Mouse (Mus musculus): ENCODE data around the gene Odf3.
A peak's percentile ranks its signal among the peaks of the same experiment; 100 is the strongest.

Odf3 gene

DNA sequence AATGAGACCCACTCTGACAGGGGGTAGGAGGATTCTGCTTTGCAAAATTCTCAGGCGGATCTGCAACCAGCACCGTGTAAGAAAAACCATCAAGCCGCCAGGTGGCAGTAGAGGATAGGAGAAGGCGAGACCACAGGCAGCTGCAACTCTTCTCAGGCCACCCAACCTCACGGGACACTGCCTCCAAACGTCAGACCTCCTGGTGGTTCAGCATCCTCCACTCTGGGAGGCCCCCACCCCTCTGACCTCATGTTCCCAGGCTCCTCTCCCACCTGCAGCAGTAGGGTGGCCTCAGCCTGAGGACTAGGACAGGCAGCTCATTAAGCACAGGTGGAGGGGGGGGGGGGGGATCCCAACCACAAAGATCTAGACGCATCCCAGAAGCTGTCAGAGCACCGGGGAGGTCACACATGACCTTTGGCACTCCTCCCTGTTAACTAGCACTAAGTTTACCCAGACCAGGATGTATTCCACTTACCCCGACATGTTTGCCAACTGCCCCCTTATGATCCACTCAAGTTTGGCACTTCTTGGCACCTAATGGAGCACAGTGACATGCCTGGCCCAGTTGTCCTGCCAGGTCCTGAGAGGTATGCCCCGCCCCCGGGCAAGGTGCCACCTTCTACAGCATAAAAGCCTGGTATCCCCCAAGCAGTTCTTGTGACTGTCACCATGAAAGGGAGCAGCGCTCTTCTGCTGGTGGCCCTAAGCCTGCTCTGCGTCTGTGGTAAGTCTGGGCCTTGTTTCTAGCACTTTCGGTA lies 2.5 kb upstream of the Odf3 start, which contains the start of gene Scgb1c1:
TSS of gene Scgb1c1 (plus strand) at position 643 of the 761 bp plus-strand sequence.
- DNase-seq (ENCODE audit: low spot score) = peak; percentile 91

- DNase-seq (ENCODE audit: low spot score) = no peak
These were observed 1.9 kb upstream of the Odf3 start for GRCm38 (mm10) chr7:140845683-140846082.

- no peak for DNase-seq (ENCODE audit: low spot score)
These were observed 929 bp upstream of the Odf3 start for GRCm38 (mm10) chr7:140846676-140847075.

- no peak for DNase-seq (ENCODE audit: low spot score)
These were observed 986 bp downstream of the Odf3 start for GRCm38 (mm10) chr7:140848591-140848990.

DNA sequence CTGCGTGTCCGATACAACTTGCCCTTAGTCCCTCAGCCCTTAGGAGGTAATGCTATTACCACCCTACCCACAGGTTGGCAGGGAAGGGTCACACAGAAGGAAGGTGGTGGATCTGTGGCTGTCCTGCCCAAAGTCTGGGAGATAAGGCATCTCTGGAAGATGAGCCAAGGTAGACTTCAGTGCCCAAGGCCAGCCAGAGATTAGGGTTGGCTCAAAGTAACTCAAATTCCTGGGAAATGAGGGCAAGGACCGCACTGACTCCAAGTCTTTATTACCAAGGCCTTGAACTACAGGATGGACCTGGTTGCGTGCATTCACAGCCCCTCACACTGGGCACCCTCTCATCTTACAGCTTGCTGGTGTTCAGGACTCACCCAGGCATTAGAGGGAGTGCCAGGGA lies 4.3 kb downstream of the Odf3 start:
- DNase-seq (ENCODE audit: low spot score) = no peak

DNA sequence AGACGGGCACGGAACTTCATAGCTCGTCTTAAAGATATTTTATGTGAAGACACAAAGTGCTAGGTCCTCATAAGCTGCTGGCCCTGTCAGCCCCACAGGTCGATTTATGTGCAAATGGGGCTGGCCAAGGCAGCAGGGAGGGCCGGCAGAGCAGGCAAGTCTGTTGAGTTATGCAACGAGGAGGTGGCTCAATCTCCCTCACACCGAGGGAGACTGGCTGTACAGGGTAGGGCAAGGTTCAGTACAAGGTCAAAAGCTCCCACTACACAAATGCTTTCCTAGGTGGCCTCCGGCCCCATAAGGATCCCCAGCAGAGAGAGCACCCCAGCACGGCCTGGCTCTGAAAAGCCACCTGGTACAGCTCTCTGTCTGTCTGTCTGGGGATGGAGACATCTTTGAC lies 5.8 kb downstream of the Odf3 start:
- no peak for DNase-seq (ENCODE audit: low spot score)

- no peak for DNase-seq (ENCODE audit: low spot score)
These were observed 6.9 kb downstream of the Odf3 start for GRCm38 (mm10) chr7:140854483-140854882.

GRCm38 (mm10) chr7:140855181-140855580 lies 7.6 kb downstream of the Odf3 start:
- DNase-seq (ENCODE audit: low spot score) = no peak

DNA sequence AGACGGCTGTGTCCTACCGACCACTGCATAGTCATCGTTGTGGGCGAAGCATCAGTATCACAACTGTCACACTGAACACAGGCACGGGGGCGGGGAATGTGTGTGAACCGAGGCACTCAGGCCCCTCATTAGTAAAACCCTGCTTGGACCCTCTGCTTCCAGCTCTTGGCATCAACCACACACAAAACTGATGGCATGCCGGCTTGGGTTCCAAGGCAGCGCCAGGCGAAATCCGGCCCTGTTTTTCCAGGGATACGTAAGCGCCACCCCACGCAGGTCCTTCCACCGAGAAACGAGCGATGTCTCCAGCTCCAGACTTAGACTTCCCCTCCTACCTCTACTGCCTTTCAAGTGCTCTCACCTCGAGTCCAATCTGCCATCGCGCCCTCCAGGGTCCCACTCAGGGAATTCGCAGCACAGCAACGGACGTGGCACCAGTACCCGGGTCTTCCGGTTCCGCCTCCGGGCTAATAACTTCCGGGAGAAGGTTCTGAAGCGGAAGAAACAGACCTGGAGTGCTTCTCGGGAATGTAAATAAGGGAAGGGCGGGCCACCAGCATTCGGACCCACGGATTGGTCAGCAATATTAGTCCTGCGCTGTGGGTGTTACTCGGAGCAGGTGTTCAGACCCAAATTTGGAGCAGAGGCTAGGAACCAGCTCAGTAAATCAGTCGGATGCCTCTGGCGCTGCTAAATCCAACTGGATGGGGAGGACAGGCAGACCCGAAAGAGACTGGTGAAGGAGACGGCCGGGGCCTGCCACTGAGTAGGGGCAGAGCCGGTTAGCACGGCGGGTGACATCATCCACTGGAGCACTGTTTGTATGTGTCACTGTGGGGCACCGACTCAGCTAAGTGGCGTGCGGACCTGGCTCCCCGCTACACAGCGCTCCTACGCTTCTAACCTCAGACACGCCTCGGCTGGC lies 8.5 kb downstream of the Odf3 start, which contains the start of gene Gm45785:
TSS of gene Gm45785 (minus strand) at position 472 of the 925 bp plus-strand sequence.
- DNase-seq (ENCODE audit: low spot score) = peak; percentile 88

DNA sequence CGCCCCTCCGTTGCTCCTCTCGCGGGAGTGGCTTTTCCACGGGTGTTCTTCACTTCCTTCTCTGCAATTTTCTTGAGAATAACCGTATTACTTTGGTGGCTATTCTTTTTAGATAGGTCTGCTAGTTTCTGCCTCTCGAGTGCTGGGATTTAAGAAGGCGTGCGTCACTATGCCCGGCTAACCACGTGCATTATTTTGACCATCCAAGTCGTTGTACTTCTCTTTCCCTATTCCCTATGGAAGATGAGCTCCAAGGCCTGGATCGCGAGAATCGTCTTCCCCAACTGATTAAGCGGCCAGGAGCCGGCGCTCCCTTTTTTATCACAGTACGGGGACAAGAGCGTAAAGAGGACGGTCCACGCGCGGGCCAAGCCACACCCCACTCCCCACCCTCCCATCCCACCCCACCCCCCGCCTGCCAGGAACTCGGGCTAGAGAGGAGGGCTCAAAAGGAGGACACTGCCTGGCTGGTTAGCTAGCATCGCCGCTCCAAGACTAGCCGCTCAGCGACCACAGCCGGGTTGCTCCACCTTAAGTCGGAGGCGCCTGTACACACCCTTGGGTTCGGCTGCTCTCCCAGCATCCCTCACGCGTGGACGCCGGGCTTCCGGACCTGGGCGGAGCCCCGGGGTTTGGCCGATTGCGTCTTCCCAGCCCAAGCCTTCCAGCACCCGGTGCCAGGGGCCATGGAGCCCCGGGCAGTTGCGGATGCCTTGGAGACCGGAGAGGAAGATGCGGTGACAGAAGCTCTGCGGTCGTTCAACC lies 9.4 kb downstream of the Odf3 start, which contains the start of gene Ric8a:
TSS of gene Ric8a (plus strand) at position 173 of the 765 bp plus-strand sequence.
- DNase-seq (ENCODE audit: low spot score) = peak; percentile 79

DNA sequence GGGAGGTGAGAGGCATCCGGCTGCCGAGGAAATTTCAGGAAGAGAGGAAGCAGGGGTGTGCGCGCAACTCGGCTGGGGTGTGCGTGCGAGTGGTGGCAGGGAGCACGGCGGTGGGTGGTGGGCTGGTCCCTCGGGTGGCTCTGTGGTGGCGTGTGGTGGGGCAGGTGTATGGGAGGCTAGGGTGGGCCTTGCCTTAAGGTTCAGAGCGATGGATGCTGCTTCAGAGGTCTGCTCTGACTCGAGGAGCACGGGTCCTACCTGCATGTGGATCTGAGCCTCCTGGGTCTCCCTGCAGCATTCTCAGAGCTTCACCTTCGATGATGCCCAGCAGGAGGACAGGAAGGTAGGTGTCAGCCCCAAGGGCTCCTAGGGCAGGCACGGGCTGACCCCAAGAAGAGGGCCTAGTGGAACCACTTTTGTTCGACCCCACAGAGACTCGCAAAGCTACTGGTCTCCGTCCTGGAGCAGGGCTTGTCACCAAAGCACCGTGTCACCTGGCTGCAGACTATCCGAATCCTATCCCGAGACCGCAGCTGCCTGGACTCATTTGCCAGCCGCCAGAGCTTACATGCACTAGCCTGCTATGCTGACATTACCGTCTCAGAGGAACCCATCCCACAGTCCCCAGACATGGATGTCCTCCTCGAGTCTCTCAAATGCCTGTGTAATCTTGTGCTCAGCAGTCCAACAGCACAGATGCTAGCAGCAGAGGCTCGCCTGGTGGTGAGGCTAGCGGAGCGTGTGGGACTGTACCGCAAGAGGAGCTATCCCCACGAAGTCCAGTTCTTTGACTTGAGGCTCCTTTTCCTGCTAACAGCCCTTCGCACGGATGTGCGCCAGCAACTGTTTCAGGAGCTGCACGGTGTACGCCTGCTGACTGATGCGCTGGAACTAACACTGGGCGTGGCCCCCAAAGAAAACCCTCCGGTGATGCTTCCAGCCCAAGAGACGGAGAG lies 10.2 kb downstream of the Odf3 start, which contains the start of gene Bet1l:
TSS of gene Bet1l (minus strand) at position 28 of the 956 bp plus-strand sequence.
- DNase-seq (ENCODE audit: low spot score) = peak; percentile 17

DNA sequence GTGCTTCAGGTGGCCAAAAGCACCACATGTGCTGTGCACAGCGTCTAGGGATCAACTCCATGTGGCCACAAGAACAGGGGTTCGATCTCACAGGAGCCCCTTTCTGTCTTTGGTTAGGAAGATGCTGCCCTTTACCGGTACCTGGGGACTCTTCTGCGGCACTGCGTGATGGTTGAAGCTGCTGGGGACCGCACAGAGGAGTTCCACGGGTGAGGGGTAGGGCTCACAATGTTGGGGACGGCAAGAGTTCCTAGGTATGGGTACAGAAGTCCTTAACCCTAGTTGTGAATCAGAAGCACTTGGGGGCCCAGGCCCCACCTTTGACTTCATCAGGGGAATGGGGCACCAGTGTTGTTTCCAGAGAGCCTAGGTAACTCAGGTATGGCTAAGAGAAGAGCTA lies 11.1 kb downstream of the Odf3 start:
- no peak for DNase-seq (ENCODE audit: low spot score)

DNA sequence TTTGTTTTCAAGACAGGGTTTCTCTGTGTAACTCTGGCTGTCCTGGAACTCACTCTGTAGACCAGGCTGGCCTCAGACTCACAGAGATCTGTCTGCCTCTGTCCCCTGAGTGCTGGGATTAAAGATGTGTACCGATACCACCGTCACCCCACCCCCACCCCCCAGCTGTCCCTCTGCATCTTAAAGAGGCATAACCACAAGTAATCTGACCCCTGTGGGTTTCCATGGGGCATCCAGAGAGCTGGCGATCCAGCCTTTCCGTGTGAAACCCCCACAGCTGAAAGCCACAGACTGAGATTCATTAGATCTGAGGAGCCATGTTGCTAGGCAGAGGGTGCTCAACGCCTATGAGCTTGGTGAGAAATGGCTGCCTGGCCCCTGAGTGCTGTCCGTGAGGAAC lies 12.4 kb downstream of the Odf3 start:
- no peak for DNase-seq (ENCODE audit: low spot score)

DNA sequence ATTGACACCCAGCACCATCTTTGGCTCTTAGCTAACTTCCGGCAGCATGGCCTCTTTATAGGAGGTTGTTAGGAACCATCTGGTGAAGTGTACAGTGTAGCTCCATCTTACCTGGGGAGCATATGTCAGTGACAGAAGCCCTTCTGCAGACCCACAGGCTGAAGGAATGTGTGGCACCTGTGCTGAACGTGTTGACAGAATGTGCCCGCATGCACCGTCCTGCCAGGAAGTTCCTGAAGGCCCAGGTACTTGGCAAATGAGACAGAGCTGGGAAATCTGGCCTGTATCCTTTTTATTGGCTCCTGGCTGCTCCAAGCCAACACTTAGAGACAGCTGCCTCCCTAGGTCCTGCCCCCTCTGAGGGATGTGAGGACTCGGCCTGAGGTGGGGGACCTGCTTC lies 13.1 kb downstream of the Odf3 start:
- no peak for DNase-seq (ENCODE audit: low spot score)

GRCm38 (mm10) chr7:140864761-140865160 lies 17.2 kb downstream of the Odf3 start:
- DNase-seq (ENCODE audit: low spot score) = no peak

DNA sequence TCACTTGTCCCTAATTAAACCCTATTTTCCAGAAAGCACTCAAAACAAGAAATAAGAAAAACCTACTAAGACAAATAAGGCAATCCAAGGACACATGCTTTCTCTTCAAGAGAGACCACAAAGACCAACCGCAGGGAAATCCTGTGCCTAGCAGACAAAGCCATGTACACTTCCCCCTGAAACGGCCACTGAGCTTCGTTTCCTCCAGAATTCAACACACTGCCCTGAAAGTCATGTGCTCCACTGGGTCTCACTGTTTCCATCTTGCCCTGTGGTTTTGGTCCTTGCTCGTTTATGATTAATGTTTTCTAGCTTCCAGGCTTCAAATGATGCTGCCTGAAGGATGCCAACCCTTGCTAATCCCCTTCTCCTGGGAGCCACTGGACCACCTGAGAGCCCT lies 26.6 kb downstream of the Odf3 start:
- no peak for DNase-seq (ENCODE audit: low spot score)

DNA sequence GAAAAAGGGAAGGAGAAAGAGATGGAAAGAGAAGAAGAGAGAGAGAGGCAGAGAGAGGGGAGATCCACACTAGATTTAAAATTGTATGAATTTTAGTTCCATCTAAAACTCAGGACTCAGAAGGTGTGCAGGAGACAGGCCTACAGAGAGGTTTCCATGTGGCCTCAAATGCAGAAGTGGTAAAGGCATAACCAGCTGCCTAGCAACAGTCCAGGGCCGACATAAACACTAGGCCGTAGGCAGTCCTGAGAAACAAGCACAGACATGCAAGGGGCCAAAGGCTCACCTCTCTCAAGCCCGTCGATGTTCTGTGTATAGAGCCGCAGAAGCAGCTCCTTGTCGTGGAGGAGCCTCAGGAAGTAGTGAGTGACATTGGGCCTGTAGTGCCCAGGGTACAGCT lies 29.8 kb downstream of the Odf3 start:
- DNase-seq (ENCODE audit: low spot score) = no peak

GRCm38 (mm10) chr7:140879355-140879754 lies 31.8 kb downstream of the Odf3 start:
- no peak for DNase-seq (ENCODE audit: low spot score)

DNA sequence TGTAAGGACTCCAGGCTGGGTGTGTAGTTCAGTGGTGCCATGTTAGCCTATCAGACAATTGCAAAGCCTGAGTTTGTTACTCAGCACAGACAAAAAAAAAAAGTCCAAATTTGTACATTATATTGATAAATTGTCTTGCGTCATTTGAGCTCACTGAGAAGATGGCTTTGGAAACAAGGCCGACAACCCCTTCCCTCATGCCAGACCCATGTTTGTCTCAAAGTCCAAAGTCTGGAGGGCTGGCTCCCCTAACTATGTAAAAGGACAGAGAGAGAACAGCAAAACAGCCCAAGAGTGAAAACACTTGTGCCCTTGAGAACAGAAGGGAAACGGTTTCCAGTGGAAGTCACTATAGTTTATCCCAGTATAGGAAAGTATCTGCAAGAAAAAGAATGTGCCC lies 32.8 kb downstream of the Odf3 start:
- DNase-seq (ENCODE audit: low spot score) = no peak

- no peak for DNase-seq (ENCODE audit: low spot score)
These were observed 33.4 kb downstream of the Odf3 start for GRCm38 (mm10) chr7:140880865-140881515.

All from retina, embryonic 14.5 days (tissue).